Mouse (Mus musculus) spleen, postnatal 10 days (tissue): ENCODE measurements around the gene Mapkapk5.
"Not testable (repeated sequence)": the region's sequence is repeated elsewhere in the genome, so short reads cannot be mapped to it uniquely, and the experiment has no call there.

Source experiments
- DNase-seq, 2 experiments: peaks; one replicate each; pipeline ENCODE4 v3.0.0; 2021 to 2022; ENCODE audit warnings: low spot score in 2 of 2

The Mapkapk5 gene

DNA sequence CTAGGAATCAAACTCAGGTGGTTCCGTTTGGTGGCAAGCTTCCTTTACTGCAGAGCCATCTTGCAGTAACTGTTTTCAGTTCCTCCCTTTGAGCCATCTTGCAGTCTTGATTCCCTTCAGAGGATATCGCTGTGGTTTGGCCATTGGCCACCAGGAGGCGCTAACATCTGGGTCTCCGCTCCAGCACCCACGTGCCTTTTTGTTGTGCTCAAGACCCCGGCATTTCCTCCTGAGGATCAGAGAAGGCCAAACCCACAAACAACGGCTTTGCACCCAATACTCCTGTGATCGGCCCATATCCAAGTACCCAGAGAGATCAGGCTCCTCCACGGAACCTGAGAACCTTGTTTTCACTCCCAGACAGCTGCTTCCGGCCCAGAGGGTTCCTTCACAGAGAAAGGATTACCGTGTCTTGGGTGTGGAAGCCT is 18.8 kb upstream of the Mapkapk5 start:
- peak; percentile 85 to 93 for DNase-seq

DNA sequence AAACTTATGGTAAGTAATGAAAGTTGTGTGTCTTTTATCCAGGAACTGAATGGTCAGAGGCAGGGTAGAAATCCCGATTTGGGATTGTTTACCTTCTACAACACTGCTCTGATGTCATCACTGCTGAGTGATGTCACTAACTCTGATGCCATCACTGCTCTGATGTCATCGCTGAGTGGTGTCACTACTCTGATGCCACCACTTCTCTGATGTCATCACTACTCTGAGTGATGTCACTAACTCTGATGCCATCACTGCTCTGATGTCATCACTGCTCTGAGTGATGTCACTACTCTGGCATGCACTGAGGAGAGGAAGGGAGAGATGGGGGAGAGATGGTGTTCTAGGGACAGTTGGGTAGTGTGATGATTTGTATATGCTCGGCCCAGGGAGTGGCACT is 16.7 kb upstream of the Mapkapk5 start:
- no peak for DNase-seq

DNA sequence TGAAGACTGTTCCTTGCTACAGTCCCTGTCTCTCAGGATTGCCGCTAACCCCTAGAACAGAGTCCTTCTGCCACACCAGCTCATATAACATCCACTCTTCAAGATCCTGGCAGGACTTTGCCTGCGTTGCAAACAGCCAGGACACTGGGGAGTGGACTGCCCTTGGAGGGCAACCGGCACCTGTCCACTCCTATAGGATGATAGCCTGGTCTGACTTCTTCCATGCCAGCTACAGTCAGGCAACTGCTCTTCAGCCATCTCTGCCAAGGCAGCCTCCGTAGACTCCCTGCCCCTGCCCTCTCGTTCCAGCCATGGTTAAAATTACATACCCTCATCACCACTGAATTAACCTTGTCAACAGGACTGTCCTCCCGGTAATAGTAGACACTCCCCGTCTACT is 3.5 kb upstream of the Mapkapk5 start:
- no peak for DNase-seq

DNA sequence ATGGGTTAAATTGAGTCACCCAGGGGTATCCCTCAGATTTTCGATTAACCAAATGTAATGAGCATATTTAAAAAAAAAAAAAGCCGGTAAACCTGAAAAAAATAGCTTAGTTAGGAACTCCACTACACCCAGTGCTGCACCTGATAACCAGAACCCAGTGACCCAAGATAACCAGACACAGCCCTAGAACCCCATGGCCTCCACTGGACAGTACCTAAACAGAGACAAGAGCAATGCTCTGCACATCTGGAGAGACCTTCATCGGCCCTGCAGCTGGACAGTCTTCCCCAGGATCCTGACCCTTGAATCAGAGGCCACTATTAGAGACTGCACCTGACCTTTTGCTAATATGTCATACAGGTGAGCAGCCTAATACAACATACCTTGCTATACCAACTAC is 1.4 kb upstream of the Mapkapk5 start:
- no peak for DNase-seq

DNA sequence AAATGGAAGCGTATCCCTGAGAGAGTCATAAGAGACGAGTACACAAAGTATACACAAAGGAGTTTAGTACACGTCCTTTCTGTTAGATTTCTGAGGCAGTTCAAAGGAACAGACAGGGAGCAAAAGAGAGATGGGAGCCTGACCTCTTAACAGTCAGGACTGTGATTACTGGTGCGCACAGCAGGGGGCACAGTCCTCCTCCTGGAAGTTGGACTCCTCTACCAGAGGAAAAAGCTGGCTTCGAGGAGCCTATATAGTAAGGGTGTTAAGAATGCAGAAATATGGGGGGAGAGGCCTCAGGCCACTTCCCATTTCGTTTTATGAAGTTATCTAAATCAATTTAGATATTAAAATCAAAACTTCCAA is 808 bp upstream of the Mapkapk5 start:
- DNase-seq, result peak; percentile 53 to 77

DNA sequence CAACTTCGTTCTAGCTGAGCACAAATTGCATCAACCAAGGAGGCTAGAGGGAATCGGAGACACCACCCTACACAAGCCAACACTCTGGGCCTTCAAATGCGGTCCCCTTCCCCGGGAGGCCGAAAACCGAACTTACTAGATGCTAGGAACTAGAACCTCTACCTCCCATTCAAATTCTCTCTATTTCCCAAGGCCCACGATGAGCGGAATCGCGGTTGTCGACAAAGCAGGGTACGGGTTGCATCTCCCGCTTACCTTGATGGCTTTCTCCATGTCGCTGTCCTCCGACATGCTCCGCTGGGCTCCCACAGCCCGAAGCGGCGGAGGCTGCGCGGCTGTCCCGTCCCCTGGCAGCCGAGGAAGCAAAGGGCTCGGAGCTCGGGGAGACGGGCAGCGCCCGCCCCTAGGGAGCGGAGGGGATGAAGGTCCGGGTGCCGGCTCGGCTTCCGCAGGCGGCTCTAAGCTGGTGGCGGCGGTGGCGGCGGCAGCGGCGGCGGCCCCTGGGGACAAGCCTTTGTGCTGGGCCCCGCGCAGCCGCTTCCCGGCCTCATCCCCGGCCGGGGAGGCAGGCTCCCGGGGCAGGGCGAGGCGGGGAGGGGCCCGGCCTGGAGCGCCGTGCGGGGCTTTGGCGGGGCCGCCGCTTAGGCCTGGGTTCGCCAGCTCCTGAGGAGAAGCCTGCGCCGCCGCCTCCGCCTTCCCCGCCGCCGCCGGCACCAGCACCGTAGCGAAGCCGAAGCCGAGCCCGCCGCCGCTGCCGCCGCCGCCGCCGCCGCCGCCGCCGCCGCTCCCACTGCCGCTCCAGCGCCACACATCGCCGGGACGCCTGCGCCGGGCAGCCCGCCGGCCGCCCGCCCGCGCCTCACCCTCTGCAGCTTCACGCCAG is 554 bp downstream of the Mapkapk5 start, which contains the start of the genes Adam1a and Gm42878:
Adam1a (minus strand) TSS at position 573 of the 883 bp plus-strand sequence.
Gm42878 (minus strand) TSS at position 573 of the 883 bp plus-strand sequence.
- peak in 1 of 2 experiments; percentile 65 for DNase-seq

DNA sequence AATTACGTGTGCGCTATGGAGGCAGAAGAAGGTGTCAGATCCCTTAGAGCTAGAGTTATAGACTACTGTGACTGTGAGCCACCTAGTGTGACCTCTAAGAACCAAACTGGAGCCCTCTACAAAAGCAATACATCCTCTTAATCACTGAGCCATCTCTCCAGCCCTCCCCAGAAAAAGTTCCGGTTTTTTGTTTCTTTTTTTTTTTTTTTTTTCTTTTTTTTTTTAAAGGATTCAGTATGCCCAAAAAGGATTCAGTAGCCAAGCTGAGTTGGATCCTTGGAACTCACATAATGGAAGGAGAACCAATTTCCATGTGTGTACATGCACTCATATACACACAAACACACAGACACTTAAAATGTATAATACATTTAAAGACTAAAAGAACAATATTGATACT is 2.3 kb downstream of the Mapkapk5 start:
- no peak for DNase-seq

DNA sequence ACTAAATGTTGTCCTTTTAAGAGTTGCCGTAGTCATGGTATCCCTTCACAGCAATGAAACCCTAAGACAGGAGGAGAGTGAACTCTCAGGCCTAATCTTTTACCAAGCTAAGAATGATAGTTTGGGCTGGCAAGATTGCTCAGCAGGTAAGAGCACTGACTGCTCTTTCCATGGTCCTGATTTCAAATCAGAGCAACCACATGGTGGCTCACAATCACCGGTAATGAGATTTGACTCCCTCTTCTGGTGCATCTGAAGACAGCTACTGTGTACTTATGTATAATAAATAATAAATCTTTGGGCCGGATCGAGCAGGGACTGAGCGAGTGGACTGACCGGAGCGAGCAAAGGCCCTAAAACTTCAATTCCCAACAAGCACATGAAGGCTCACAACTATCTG is 4.5 kb downstream of the Mapkapk5 start:
- no peak for DNase-seq

DNA sequence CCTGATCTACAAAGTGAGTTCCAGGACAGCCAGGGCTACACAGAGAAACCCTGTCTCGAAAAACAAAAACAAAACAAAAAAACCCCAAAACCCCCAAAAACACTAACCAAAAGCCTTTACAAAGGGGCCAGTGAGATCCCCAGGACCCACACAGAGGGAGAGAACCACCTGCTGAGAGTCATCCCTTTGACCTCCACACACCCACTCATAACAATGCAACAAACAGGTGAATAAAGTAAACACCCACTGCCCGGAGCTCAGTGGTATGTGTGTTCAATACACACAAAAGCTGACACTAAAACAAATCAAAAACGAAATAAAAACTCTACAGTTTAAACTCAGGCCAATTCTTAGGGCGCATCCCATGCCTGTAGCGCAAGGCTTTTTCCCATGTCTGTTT is 5.6 kb downstream of the Mapkapk5 start:
- no peak for DNase-seq

DNA sequence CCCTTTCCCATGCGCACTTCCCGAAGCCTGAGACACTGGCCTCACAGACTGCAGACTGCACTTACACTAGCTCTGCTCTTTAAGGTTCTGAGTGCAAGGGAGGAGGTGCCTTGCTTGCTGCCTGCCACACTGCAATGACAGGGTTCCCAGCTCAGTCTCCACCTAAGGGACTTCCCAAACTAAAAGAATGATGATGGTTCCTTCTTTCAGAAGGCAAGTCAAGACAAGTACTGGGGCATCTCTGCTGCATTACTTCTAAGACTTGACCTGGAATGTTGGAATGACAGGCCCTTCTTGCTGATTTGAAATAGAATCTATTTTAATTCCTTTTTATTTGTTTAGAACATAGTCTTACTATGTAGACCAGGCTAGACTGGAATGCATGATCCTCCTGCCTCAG is 8.1 kb downstream of the Mapkapk5 start:
- DNase-seq, result no peak

DNA sequence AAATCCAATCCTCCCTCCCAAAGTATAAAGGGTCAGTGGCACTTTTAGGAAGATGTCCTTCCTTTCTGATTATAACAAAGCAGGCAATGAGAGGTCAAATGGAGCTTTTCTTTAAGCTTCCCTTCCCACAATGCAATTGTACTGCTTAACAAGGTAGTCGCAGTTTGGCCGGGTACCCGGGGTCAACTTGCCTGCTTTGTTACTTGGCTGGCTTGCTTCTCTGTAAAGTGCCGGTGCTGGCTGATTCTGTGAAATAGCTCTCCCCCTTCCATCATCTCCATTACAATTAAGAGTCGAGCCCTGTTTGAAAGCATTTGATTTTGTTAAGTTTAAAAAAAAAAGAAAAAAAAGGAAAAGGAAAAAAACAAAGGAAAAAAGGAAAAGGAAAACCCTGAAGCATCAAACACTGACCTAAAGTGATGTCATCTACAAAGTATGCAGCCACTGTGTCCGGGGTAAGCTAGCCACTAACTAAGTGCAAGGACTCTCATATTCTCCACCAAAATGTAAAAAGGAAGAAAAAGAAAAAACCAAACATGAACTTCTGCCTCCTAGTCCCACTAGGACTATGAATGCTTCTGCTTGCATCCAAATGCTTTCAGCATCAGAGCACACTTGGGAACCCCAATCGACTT is 8.7 kb downstream of the Mapkapk5 start:
- no peak for DNase-seq

DNA sequence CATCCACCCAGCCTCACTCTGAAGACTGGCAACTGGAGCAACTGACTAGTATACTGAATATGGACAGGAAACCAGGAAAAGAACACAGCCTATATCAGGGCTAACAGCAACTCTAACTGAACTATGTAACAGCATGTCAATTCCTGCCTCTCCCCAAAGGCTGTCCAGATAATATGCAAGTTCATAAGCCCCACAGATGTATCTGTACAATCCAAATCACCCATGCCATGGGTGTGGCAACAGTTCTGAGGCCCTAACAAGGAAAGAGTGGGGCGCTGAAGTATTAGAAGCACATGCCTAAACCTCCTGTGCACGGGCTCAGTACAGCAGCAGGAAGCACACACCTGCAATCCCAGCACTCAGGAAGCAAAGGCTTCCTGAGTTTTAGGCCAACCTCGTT is 10.6 kb downstream of the Mapkapk5 start:
- DNase-seq, result no peak

DNA sequence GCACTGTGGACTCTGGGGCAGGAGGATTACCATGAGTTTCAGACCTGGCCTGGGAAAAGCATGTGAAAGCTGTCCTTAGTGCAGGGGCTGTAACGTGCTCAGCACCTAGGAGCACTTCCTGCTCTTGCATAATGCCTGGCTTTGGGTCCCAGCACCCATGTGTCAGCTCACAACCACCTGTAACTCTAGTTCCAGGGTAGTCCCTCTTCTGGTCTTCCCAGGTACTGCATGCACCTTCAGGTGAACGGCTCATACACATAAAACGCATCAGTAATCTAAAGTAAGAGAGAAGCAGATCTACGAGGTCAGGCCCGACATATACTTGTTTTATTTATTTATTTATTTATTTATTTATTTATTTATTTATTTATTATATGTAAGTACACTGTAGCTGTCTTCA is 11.2 kb downstream of the Mapkapk5 start:
- peak in 1 of 2 experiments; percentile 59 for DNase-seq

DNA sequence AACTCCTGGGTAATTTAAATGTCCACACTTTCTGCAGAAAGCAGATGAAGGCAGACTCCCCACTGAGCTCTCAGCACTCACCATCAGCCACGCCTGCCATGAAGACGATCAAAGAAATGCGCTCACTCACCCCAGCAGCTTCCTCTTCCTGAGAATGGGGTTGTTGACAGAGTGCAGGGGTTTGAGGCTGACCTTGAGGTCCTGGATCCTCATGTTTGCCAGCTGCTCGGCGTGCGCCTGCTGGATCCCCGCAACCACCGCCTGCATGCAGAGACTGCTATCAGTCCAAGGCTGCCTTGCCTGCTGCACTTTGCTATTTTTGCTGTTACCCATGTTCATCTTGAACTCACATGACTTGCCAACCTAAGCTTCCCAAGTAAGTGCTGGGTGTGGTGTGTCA is 18.7 kb downstream of the Mapkapk5 start:
- DNase-seq, result no peak

DNA sequence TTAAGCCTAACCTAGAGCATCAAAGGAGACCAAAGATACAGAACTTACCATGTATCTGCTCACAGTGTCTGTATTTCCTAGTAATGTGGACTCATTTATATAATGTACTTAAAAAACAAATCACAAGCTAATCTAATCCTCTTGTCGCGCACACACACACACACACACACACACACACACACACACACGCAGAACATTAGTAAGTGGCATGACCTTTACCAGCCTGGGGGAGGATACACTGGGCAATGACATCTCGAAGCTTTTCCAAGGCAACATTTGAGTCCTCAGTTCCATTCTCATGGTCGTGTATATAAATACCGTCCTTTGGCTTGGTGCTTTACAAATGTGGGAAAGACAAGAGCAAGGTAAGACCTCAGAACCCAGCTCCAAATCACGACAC is 19.2 kb downstream of the Mapkapk5 start:
- DNase-seq, result no peak

DNA sequence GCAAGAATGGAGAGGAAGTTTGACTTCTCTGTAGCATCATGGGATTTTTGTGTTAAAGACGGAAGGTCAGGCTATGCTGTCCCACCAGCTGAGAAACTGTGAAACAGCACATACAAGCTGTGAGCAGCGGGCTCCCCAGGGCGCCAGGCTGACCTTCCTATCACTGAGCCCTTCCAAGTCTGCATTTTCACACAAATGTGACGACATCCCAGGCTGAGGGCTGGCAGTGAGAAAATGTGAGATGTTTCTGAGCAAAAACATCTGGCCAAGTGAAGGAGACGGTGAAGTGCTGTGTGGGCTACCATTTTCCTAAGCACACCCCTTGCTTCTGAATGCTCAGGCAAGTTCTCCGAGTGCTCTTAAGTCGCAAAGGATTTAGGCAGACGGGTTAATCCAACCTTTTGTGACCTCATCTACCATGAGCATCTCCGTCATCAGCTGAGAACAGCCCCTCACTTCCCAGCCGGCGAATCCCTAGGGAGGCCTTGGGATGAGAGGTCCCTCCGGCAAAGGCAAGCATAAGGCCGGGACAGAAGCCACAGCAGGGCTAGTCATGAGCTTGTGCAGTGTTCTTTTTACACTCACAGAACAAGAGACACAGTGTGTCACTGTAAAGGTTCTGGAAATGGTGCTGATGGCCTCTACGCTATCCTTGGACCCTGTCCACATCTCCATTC is 19.8 kb downstream of the Mapkapk5 start:
- DNase-seq, result no peak

DNA sequence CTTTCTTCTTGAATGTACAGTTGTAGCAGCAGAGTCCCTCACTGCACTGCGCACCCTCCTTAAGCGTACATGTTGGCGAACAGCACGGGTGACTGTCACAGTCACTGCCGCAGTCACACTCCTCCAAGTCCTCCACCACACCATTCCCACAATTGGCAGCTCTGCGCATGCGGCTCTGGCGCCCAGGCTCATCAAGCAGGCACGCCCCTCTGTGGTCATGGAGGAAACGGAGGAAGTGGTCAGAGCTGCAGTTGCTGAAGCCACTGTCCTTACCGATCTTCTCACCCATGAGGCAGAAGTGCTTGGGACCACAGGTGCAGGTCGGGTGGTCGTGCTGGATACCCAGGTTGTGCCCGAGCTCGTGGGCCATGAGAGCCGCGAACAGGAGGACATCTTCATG is 25.9 kb downstream of the Mapkapk5 start:
- not testable (repeated sequence) for DNase-seq

DNA sequence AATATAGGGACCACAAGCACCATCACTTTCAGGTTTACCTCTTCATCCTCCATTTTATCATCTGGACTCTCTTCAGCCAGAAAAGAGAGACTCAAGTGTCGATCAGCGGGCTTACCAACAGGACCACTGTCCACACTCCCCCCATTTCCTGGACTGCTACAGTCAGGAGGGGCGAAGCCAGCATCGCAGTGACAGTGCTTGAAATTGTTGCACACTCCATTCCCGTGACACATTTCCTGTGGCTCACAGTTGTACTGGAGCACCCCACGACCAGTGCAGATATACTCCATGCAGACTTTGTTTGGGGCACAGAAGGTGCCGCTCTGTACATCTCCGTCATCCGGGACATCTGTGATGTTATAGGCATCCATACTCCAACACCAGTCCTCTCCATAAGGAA is 26.7 kb downstream of the Mapkapk5 start:
- no peak for DNase-seq

DNA sequence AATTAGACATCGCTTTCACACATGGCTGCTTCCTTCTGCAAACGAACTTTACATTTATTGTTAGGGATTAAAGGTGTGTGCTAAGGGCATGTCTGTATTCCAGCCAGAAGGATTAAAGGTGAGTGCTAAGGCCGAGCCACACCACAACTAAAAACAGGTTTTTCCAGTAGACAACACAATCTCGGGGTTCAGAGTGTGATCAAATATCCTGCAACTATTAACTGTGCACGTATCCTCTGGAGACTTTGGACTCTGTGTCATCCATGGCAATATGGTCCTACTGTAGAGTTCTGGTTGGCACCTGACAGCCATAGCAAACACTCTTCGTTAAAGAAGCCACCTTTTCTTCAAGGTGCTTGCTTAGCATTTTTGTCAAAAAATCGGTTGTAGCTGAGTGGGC is 35.7 kb downstream of the Mapkapk5 start:
- no peak for DNase-seq

DNA sequence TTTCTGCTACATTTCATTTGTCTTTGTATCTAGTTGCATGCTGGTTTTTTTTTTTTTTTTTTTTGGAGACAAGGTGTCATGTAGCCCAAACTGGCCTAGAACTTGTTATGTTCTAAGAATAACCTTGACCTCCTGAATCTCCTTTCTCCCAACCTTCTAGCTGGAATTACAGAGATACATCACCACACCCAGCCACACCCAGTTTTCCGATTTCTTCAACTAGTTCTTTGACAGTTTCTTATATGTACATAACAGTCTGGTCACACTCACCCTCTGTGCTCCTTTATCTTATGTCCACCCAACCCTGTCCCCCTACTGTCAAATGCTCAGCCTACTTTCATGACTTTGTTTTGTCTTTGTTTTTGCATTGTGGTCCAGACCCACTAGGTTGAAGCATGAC is 38.9 kb downstream of the Mapkapk5 start:
- DNase-seq, result no peak

DNA sequence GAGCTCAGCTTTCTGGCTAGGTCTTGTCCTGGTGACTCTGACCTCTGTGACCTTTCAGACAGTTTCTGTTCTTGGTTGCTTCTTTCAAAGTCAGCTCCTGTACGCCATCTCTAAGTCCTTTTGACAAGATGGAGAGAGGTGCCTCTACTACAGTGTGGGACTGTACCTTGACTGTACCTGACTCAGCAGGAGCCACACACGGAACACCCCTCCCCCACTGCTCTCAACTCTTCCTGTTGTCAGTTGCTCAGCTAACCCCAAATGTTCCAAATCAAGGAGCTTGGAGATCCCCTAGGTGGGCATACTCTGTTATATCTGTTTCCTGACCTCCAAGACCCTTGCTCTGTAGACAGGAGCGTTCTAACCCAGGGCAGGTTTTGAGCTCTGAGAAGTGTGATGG is 42.5 kb downstream of the Mapkapk5 start, which contains the start of gene Adam1b:
Adam1b (minus strand) TSS at position 205 of the 400 bp plus-strand sequence.
- no peak for DNase-seq

DNA sequence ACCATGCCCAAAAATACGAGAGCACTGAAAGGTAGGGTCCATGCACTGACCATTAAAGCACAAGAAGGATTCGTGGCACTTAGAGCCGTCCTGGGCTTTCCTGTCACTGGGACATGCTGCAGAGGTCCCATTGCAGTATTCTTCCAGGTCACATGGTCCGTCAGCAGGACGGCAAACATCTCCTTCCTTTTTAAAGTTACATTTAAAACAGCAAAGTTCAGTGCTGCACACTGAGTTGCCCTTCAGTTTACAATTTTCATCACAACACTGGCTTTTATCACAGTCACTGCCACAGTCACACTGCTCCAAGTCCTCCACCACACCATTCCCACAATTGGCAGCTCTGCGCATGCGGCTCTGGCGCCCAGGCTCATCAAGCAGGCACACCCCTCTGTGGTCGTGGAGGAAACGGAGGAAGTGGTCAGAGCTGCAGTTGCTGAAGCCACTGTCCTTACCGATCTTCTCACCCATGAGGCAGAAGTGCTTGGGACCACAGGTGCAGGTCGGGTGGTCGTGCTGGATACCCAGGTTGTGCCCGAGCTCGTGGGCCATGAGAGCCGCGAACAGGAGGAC is 44.2 kb downstream of the Mapkapk5 start:
- DNase-seq, result not testable (repeated sequence)
